Mouse (Mus musculus) neural tube, embryonic 14.5 days (tissue): ENCODE measurements around the gene Jmjd7. TPM values are rescaled to one million over a fixed set of nuclear protein-coding genes. Genes with fewer than 3 reads are reported as not detected.

Source experiments
- ATAC-seq: fragments of 200-750 bp; cut with Nextera tagmentation; 2 replicates; pipeline ENCODE4 v1.8.0; 2017; ENCODE audit warnings: low read depth, mild to moderate bottlenecking, moderate TSS enrichment, moderate library complexity
- H3K27ac ChIP-seq: fragments of 300-500 bp; sonication (generic); 2 replicates; pipeline ENCODE4 v1.5.1; 2014; ENCODE audit warnings: low read depth, mild to moderate bottlenecking, control low read depth, low read length, moderate library complexity, mixed read lengths
- H3K27me3 ChIP-seq: fragments of 300-500 bp; sonication (generic); 2 replicates; pipeline ENCODE4 v1.6.1; 2014; ENCODE audit warnings: low read length; ENCODE audit not compliant: control insufficient read depth, insufficient read depth
- H3K36me3 ChIP-seq: fragments of 300-500 bp; sonication (generic); 2 replicates; pipeline ENCODE4 v1.6.1; 2014; ENCODE audit warnings: low read length, mixed read lengths; ENCODE audit not compliant: control insufficient read depth, insufficient read depth
- H3K4me1 ChIP-seq: fragments of 300-500 bp; sonication (generic); 2 replicates; pipeline ENCODE4 v1.6.1; 2014; ENCODE audit warnings: low read length; ENCODE audit not compliant: control insufficient read depth, insufficient read depth
- H3K4me2 ChIP-seq: fragments of 300-500 bp; sonication (generic); 2 replicates; pipeline ENCODE4 v1.6.1; 2014; ENCODE audit warnings: mild to moderate bottlenecking, low read depth, low read length, control low read depth
- H3K4me3 ChIP-seq: fragments of 300-500 bp; sonication (generic); 2 replicates; pipeline ENCODE4 v1.5.1; 2014; ENCODE audit warnings: low read depth, low read length, control low read depth, mixed read lengths
- H3K9ac ChIP-seq: fragments of 300-500 bp; sonication (generic); replicated peaks from 2 replicates; pipeline ENCODE4 v1.6.1; 2014; ENCODE audit warnings: low read depth, mild to moderate bottlenecking, control low read depth, low read length, mixed read lengths
- H3K9me3 ChIP-seq: fragments of 300-500 bp; sonication (generic); 2 replicates; pipeline ENCODE4 v1.6.1; 2016; ENCODE audit warnings: low read length; ENCODE audit not compliant: control insufficient read depth
- WGBS: fragments of 180-500 bp; shearing (Covaris S2); extraction: QIAGEN DNeasy Blood & Tissue Kit; methylation state at CpG from one replicate; pipeline ENCODE4 v1.1.7; 2014; 5-methylcytosine and 5-hydroxymethylcytosine counted together
- polyA plus RNA-seq: library from polyadenylated mRNA; unstranded; fragments of >200 nt; fragmentation: Nextera tagmentation; extraction: Ambion mirVana; gene quantifications from 2 replicates; pipeline ENCODE4 v1.2.1, GENCODE M21; 2014

Jmjd7 gene
- polyA plus RNA-seq, 1 experiment from 2014 or later, result 25.3 TPM

GRCm38 (mm10) chr2:119993515-119993914 lies 33.8 kb upstream of the Jmjd7 start:
- no peaks in the 10 kb centered on the region for H3K36me3 ChIP-seq
- H3K9me3 ChIP-seq, result no peaks in the 10 kb centered on the region
- H3K4me3 ChIP-seq, result no peak overlapping the region
- ATAC-seq, result no peak
- no peak overlapping the region for H3K9ac ChIP-seq
- H3K4me1 ChIP-seq, result no peaks in the 10 kb centered on the region
- 55% methylated on average over 2 of the region's 2 CpGs for WGBS
- H3K4me2 ChIP-seq, result no peak overlapping the region
- H3K27me3 ChIP-seq, result no peaks in the 10 kb centered on the region
- H3K27ac ChIP-seq, result no peak overlapping the region

- H3K4me3 ChIP-seq, result no peak overlapping the region
- no peak for ATAC-seq
- H3K9me3 ChIP-seq, result no peaks in the 10 kb centered on the region
- H3K4me2 ChIP-seq, result no peak overlapping the region
- H3K9ac ChIP-seq, result no peak overlapping the region
- H3K36me3 ChIP-seq, result no peaks in the 10 kb centered on the region
- H3K27me3 ChIP-seq, result no peaks in the 10 kb centered on the region
- no peak overlapping the region; the same call in 1 of the 2 replicates for H3K27ac ChIP-seq
- WGBS, result 84% methylated on average over 6 of the region's 6 CpGs
- H3K4me1 ChIP-seq, result no peaks in the 10 kb centered on the region
Observed at GRCm38 (mm10) chr2:119994839-119995238, 32.4 kb upstream of the Jmjd7 start.

DNA sequence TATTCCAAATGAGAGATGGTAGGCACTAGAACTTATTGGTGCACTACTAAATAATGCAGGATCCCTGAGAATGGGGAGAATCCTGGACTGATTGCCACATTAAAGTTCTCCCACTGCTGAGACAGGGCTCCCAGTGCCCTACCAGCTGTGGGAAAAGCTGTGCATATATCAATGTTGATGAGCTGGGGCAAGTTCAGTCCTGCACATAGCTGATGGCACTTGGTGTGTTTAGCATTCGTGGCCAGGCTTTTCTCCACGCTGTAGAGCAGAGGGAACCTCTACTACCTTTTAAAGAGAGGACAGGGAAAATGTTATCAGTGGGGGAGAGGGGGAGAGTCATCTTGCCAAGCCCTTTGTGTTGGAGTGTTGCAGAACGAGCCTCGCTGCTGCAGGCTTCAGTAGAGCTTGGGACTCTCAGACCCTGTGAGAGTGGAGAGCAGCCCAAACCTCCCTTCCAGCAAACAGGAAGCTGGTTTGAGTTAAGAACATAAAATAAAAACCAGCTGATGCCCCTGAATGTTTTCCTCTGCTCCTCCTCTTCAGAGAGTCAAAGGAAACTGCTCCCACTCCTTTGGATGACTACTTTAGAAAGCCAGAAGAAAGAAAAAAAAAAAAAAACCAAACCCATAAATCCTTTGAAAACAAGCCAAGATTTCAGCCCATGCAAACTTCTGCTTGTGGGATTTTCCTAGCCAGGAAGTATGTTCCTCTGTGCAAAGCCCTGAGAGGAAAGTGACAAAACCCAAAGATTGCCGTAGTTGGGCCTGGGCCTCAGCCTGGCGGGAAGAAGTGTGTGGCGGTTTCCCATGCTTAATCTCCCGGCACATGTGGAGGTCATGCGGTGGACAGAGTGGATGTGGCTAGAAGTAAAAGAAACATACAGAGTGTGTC lies 31.6 kb upstream of the Jmjd7 start:
- no peak overlapping the region for H3K9ac ChIP-seq
- no peaks in the 10 kb centered on the region for H3K36me3 ChIP-seq
- peak overlapping the region; percentile 57 for H3K27ac ChIP-seq
- WGBS, result 71% methylated on average over 9 of the region's 9 CpGs
- H3K4me2 ChIP-seq, result no peak overlapping the region
- no peak for ATAC-seq
- H3K9me3 ChIP-seq, result no peaks in the 10 kb centered on the region
- no peaks in the 10 kb centered on the region for H3K27me3 ChIP-seq
- no peak overlapping the region for H3K4me3 ChIP-seq
- no peaks in the 10 kb centered on the region for H3K4me1 ChIP-seq

GRCm38 (mm10) chr2:119997354-119997753 lies 29.9 kb upstream of the Jmjd7 start:
- Histone ChIP-seq H3K9me3 (no peaks in the 10 kb centered on the region), H3K36me3 (no peaks in the 10 kb centered on the region), H3K9ac (no peak overlapping the region), H3K27me3 (no peaks in the 10 kb centered on the region), H3K27ac (no peak overlapping the region), H3K4me2 (no peak overlapping the region), H3K4me1 (no peaks in the 10 kb centered on the region), H3K4me3 (no peak overlapping the region)
- 85% methylated on average over 4 of the region's 4 CpGs for WGBS
- ATAC-seq, result no peak

- Histone ChIP-seq H3K36me3 (no peaks in the 10 kb centered on the region), H3K27ac (no peak overlapping the region), H3K9ac (no peak overlapping the region), H3K4me2 (no peak overlapping the region), H3K9me3 (no peaks in the 10 kb centered on the region), H3K27me3 (no peaks in the 10 kb centered on the region), H3K4me1 (no peaks in the 10 kb centered on the region), H3K4me3 (no peak overlapping the region)
- ATAC-seq, result no peak
- 96% methylated on average over 2 of the region's 2 CpGs for WGBS
Observed at GRCm38 (mm10) chr2:119999731-120000130, 27.6 kb upstream of the Jmjd7 start.

DNA sequence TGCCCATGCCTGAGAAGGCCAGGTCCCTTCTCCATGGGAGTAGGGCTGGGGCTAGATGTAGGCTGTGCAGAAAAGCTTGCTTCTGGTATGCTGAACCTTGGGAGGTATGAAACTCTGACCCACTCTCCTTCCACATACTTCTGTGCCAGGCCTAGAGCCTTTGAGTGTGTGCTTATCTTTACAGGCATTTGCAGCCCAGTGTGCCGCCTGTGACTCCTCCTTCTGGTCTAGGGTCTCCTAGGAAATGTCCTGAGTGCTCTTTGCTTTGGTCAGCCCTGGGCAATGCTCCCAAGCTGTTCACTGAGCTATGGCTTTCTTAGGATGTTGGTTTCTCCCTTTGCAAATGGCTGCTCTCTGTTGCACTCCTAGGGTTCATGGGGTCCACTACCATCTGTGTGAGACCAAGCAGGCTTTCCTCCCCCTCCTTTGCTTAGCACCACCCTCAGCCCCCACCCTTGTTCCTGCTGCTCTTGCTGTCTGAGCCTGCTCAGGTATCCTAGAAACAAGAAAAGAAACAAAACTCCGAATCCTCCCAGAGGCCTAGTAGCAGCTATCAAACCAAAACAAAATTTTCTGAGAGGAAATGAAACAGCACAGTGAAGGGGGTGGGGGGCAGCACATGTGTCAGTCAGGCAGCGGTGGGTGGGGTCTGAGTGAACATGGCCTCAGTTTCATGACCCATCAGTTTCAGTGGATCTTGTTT lies 26.2 kb upstream of the Jmjd7 start:
- WGBS, result 90% methylated on average over 3 of the region's 3 CpGs
- no peak for ATAC-seq
- no peak overlapping the region for H3K27ac ChIP-seq

DNA sequence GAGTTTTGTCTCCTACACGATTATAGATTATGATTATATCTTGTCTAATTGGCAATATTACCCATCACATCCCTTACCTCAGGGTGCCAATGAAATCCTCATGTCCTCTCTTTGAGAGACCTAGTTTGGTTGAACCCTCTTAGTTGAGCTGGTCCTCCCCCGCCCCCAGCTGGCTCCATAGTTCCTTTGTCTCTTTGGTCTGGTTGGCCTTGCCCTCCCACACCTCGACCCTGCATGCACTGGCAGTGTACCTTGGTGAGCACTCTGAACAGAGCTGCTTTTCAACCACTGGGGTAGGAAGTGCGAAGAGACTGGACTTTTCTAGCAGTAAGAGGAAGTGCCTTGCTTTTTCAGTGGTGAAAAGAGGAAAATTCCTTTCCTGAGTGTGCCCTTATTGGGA lies 25.3 kb upstream of the Jmjd7 start:
- Histone ChIP-seq H3K27ac (no peak overlapping the region), H3K9me3 (no peaks in the 10 kb centered on the region), H3K27me3 (no peaks in the 10 kb centered on the region), H3K4me2 (no peak overlapping the region), H3K9ac (no peak overlapping the region), H3K4me3 (no peak overlapping the region), H3K36me3 (peaks cover 3% of the 10 kb centered on the region; the same call in 1 of the 2 replicates), H3K4me1 (no peaks in the 10 kb centered on the region)
- WGBS, result 83% methylated on average over 4 of the region's 4 CpGs
- ATAC-seq, result no peak

More for the DNA sequence above, 26.2 kb upstream of the Jmjd7 start:
- no peaks in the 10 kb centered on the region for H3K9me3 ChIP-seq
- H3K36me3 ChIP-seq, result peaks cover 3% of the 10 kb centered on the region; the same call in 1 of the 2 replicates
- H3K4me2 ChIP-seq, result no peak overlapping the region
- H3K4me3 ChIP-seq, result no peak overlapping the region
- no peak overlapping the region for H3K9ac ChIP-seq
- no peaks in the 10 kb centered on the region for H3K4me1 ChIP-seq
- H3K27me3 ChIP-seq, result no peaks in the 10 kb centered on the region

DNA sequence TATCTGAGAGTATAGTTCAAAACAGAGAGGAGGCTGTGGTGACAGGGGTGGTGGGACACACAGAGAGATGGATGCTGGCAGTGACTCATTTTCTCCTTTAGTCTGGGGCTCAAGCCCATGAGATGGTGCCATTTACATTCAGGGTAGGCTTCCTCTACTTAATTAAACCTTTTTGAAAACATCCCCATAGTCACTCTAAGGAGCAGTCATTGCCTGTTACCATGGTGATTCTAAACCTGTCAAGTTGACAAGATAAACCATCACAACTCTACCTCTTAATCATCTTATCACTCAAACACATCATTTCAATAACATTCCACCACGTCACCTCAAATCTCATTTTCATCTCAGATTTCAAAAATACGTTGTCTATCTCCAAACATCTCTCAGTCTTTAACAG lies 23.3 kb upstream of the Jmjd7 start:
- no peak overlapping the region for H3K4me3 ChIP-seq
- ATAC-seq, result no peak
- H3K4me2 ChIP-seq, result no peak overlapping the region
- no peak overlapping the region for H3K27ac ChIP-seq
- H3K36me3 ChIP-seq, result peaks cover 3% of the 10 kb centered on the region; the same call in 1 of the 2 replicates
- no peak overlapping the region for H3K9ac ChIP-seq
- H3K9me3 ChIP-seq, result no peaks in the 10 kb centered on the region
- H3K27me3 ChIP-seq, result no peaks in the 10 kb centered on the region
- H3K4me1 ChIP-seq, result no peaks in the 10 kb centered on the region
- 91% methylated on average over 2 of the region's 2 CpGs for WGBS

DNA sequence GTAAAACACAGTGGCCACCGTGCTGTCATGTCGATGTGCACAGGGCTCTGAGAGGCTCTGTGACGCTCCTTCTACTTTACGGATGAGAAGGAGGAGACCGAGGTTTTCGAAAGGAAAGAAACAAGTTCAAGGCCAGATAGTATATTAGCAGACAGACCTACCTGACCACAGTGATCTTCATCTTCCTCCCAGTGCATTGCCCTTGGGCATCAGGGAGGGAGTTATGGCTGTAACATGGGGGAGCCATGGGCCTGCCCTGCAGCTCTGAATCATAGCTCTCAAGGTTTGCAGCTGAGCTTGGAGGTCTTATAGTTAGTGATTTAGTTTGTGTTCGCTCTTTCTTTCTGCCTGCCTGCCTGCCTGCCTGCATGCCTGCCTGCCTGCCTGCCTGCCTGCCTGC lies 20.6 kb upstream of the Jmjd7 start:
- no peaks in the 10 kb centered on the region for H3K27me3 ChIP-seq
- H3K27ac ChIP-seq, result no peak overlapping the region
- no peak overlapping the region for H3K4me2 ChIP-seq
- H3K4me3 ChIP-seq, result no peak overlapping the region
- no peaks in the 10 kb centered on the region for H3K9me3 ChIP-seq
- ATAC-seq, result no peak
- peaks cover 3% of the 10 kb centered on the region; the same call in 1 of the 2 replicates for H3K36me3 ChIP-seq
- WGBS, result 95% methylated on average over 7 of the region's 7 CpGs
- H3K4me1 ChIP-seq, result no peaks in the 10 kb centered on the region
- no peak overlapping the region for H3K9ac ChIP-seq
